Mouse (Mus musculus) NIH3T3 (cell line): ENCODE measurements around the gene Limch1.

Experiments used
- DNase-seq: peaks from one replicate; pipeline ENCODE4 v3.0.0-alpha.2; 2012; ENCODE audit warnings: low read depth

The Limch1 gene

DNA sequence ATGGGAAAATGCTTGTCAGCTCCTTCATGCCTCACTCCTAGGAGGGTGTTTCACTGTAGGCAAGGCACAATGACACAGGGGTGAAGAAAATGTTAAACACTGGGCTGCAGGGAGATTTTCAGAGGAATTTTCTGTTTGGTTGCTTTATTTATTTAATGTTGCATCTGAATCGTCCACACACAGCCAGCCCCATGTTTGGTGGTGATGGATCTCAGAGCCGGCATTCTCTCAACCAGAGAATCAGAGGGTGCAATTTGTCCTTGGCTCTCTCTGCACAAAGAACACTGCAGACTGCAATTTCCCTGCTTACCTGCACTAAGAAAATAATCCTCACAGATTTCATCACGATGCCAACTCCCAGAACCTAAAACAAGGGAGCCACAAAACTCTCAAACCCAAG is 357.4 kb downstream of the Limch1 start:
- DNase-seq = no peak

DNA sequence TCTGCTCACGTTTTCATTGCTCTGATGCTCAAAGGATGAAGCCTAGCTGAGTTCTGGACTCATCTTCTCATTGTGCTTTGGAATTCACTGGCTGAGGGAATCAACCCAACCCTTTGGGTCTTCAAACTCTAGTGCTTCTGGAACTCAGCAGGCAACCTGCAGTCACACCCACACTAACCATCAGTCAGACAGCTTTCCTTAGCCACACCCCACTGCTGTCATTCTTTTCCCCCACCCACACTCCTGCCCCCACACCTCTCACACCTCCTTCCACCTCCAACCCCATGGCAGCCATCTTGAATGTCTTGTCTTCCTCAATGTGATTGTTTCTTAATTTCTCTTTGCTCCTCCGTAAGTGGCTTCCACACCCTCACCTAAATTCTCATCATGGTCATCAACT is 360.6 kb downstream of the Limch1 start:
- no peak for DNase-seq
